Mouse (Mus musculus) B cell, adult 2 months (primary cell): ENCODE data around the gene Reg3b.
"Not testable (repeated sequence)": the region's sequence is repeated elsewhere in the genome, so short reads cannot be mapped to it uniquely, and the experiment has no call there.

Experiments
- DNase-seq, 2 experiments: peaks; one replicate each; pipeline ENCODE4 v3.0.0; 2022

Reg3b gene

DNA sequence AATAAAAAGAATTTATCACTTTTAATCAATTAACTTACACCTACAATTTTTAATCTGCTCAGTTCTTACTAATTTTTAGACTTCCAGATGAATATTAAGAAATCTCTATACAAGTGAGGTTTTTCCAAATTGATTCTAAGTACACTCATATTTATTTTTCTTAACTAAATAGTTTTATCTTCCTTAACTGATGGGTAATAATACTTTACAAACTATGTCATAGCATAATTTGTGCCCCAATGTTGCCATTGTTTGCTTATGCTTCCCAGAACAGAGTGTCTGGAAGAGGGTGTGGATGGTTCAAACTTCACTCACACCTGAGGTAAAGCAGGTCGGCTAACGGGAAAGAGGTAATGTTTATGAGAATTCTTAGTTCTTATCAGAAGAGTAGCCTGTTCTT lies at the start of gene Reg3b:
Gene Reg3b, plus strand, starts transcription at position 301 of the 400 bp plus-strand sequence.
- DNase-seq: no peak

DNA sequence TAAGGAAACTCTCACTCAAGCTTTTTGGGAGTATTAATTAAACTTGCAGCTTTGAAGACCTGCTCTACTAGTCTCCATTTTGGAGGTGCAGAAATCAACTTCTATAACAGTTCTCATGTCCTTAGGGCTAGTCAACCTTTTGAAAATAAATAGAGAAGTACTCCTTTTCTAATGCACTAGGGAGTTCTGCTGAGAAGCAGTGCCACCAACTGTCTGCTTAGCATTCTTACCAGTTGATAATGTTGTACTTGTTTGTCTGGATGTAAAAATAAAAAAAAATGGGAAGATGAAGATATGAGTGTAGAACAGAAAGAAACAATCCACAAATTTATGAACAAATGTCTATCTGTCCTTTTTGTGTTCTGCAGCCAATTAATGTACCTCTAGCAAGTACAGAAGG lies 42.7 kb upstream of the Reg3b start:
- DNase-seq: no peak

DNA sequence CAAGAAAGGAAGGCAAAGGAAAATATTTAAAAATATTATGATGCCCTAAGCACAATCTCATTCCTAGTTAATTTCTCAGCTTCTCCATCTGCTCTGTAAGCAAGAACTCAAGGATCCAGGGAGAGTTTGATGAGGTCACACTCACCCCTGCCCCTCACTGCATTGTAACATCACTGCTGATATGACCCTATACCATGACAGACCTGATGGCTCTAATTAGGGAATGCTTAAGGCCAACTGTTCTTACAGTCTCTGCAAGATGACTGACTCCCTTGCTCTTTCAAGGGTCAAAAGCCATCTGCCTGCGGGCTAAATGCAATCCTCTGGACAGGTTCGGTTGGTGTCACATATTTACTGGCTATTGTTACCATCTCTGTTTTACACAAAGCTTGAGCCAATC lies 41.3 kb upstream of the Reg3b start:
- no peak for DNase-seq

DNA sequence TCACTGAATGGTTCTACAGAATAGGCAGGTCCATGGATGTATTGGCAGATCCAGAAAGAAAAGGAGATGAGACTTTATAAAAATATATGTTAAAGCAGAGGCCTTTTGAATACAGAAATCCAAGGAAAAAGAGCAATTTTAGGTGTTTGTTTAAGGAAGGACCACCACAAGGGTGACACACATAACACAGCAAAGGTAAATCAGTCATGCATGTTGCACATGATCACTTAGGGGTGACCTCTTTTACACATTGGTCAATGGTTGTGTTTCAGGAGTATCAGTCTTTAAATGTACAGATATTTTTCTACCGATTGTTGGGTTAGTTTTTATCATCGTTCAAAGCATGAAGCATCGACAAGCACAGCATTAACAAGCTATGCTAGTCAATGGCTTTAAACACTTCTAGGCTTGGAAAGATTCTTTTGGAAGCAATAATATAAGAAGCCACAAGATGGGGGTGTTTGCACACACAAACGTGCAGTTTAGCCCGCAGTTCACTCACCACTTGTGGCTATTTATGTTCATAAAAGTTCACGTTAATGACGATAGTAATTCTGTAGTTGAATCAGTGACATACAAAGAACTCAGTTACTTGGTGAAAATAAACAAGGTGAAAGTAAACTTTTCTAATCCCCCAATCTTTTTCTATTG lies 38.4 kb upstream of the Reg3b start:
- no peak for DNase-seq

DNA sequence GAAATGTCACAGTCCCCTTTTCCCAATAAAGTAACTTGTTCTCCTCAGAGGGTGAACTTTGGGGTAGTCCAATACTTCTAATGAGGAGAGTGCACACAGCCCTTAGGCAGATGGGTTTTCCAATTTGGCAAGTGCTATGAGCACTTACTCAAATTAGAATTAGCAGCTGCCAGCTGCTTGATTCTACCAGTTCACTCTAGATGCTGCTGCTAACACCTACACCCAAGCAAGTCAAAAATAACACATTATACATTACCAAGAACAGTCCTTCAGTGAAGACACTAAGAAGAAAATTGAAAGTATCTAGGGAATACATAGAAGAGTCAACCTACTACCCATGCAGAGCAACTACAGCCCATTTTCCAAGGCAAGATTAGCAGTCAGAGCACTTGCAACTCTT lies 30.2 kb upstream of the Reg3b start:
- no peak for DNase-seq

DNA sequence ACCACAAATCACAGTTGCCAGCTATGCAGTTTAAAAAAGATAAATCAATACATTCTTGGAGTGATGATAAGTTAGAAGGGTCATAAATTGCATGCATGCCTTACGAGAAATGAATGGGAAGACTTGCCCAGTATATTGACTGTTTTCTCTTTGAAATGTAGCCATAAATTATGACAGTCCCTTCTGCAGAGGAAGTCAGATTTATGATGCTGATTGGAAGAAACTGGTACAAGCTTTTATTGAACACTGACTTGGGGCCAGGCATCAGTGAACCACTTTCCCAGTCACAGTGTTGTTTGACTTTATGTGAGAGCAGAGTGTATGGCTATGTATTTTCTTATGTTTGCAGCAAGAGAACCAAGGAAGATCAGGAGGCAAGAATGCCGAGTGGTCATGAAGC lies 28.8 kb upstream of the Reg3b start:
- no peak for DNase-seq

DNA sequence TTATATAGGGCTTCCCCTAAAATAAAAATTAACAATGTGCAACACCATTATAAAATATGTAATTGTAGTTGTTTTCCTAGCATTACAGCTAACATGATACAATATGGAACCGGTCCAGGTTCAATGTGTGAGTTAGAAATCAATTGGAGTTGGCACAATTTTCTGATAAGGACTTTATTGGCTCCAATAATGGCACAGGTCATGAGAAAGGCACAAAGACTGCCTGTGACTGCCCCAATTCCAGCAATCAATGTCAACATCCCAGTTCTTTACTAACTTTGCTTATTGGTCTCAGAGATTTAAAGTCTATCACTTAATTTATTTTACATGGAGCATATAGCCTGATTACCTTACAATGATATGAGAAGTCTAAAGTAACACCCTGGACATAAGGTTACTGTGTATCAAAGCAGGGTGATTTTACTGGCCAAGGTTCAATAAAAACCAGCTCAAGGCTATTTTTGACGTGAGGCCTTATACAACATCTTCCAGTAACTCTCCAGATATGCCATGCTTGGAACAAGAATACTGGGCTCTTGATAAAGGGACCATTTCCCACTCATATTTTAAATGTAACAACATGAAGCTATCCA lies 8.4 kb upstream of the Reg3b start:
- DNase-seq: no peak

DNA sequence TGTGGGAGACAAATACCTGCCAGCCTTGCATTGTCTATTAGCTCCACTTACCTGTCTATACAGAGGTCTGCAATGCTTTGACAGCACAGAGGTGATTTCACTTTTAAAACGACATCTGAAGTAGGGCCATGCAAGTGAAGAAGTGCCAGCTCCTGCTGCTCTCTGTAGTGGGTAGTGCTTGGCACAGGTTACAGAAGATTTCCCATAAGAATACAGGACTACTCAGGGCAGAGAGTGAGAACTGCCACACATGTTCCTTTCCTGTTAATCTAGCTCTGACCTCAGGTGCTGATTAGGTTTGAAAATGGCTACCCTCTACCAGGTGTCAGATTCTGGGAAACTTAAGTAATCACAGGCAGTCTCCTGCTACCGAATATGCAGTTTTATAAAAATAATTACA lies 8.3 kb downstream of the Reg3b start, which contains the start of gene Reg3d:
Gene Reg3d, minus strand, starts transcription at position 101 of the 400 bp plus-strand sequence.
- DNase-seq: no peak

DNA sequence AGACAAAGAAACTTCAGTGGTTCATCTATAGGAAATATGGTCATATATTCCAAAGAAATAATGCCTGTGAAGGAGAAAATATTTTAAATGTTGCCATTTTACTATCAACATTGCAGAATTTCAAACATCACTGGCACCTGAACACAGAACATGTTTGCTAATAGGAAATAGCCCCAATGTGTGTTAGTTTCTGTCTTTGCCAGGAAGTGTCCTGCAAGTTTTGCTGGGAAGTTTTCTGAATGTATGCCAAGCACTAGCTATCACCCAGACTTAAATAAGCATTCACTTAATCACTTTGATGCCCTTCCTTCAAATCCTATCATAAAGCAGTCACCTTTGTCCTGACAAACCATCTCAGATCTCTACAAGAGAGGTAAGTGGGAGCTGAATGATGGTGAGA lies 10.0 kb downstream of the Reg3b start, which contains the start of gene Reg3a:
Gene Reg3a, plus strand, starts transcription at position 301 of the 400 bp plus-strand sequence.
- DNase-seq: no peak

DNA sequence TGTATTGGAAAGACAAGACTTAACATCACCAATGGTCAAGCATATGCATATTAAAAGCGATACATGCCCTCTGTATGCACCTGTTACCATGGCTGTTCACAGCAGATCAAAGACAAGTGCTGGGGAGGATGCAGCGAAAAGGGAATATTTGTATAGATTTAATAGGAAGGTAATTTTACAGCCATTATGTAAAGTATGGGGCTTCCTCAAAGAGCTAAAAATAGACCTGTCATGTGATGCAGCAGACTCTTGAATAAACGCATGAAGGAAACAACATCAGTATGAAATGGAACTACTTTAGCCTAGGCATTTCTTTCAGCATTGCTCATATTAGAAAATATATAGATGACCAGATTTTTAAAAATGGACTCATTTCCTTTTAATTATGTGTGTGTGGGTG lies 15.2 kb downstream of the Reg3b start:
- no peak for DNase-seq

DNA sequence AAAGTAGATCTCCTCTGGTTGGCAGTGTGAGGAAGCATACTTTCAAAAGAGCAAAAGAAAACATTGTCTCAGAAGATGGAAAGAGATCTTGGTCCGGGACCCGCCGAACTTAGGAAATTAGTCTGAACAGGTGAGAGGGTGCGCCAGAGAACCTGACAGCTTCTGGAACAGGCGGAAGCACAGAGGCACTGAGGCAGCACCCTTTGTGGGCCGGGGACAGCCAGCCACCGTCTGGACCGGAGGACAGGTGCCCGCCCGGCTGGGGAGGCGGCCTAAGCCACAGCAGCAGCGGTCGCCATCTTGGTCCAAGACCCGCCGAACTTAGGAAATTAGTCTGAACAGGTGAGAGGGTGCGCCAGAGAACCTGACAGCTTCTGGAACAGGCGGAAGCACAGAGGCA lies 24.9 kb downstream of the Reg3b start, which contains the start of gene Reg2:
Gene Reg2, plus strand, starts transcription at position 301 of the 400 bp plus-strand sequence.
- not testable (repeated sequence) for DNase-seq

DNA sequence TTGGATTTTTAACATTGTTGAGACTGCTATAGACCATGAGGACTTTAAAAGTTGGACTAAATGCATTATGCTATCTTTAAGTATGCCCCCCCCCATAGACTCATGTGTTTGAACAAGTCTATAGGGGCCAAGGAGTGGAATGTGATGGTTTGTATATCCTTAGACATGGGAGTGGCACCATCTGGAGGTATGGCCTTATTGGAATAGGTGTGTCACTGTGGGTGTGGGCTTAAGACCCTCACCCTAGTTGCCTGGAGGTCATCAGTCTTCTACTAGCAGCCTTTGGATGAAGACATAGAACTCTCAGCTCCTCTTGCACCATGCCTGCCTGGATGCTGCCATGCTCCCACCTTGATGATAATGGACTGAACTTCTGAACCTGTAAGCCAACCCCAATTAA lies 52.0 kb downstream of the Reg3b start, which contains the start of gene Reg1:
Gene Reg1, plus strand, starts transcription at position 301 of the 400 bp plus-strand sequence.
- DNase-seq: not testable (repeated sequence)
